Mouse (Mus musculus): ENCODE results near the gene Gal3st2b. TPM values are rescaled to one million over a fixed set of nuclear protein-coding genes. Genes with fewer than 3 reads are reported as not detected.
"Not testable (repeated sequence)": the region's sequence is repeated elsewhere in the genome, so short reads cannot be mapped to it uniquely, and the experiment has no call there.

The Gal3st2b gene
- polyA plus RNA-seq (2015; fragmentation: Nextera tagmentation; extraction: Ambion mirVana): not detected in 2 replicates

GRCm38 (mm10) chr1:93918011-93918410, at the start of gene Gal3st2b:
Gal3st2b (plus strand) TSS chr1:93918311.
- not testable (repeated sequence) for H3K4me3 ChIP-seq; H3K9ac ChIP-seq; H3K4me2 ChIP-seq; H3K4me1 ChIP-seq; H3K27me3 ChIP-seq (replicated peaks); H3K36me3 ChIP-seq; H3K9me3 ChIP-seq; ATAC-seq (ENCODE audit: extremely low read depth, insufficient number of reproducible peaks, low FRiP score, low TSS enrichment); H3K27ac ChIP-seq (replicated peaks)
- WGBS: 71% methylated on average over 2 of the region's 2 CpGs

DNA sequence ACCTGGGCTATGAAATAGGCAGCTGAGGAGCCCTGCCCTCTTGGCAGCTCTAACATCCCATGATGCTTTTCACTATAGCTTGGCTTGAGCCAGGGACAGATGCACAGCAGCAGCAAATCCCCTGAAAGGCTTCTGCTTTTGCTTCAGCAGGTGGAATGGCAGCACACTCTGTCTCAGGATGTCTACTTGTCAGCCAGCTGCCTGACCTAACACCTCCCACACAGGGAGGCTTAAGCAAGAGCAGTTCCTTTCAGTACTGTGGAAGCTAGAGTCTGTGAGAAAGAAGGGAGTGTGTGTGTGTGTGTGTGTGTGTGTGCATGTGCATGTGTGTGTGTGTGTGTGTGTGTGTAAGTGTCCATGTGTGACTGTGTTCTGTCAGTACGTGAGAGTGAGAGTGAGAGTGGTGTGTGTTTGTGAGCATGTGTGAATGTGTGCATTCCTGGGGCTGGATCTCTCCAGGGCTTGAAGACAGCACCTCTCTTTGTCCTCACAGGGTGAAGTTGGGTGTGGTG, 46.5 kb upstream of the Gal3st2b start:
- 17% methylated on average over 1 of the region's 1 CpGs for WGBS
- H3K36me3 ChIP-seq; ATAC-seq (ENCODE audit: extremely low read depth, insufficient number of reproducible peaks, low FRiP score, low TSS enrichment); H3K4me1 ChIP-seq; H3K9ac ChIP-seq; H3K9me3 ChIP-seq; H3K27ac ChIP-seq (replicated peaks); H3K4me2 ChIP-seq; H3K27me3 ChIP-seq (replicated peaks); H3K4me3 ChIP-seq: not testable (repeated sequence)

- H3K9ac ChIP-seq; ATAC-seq (ENCODE audit: extremely low read depth, insufficient number of reproducible peaks, low FRiP score, low TSS enrichment); H3K27me3 ChIP-seq (replicated peaks); H3K36me3 ChIP-seq; H3K27ac ChIP-seq (replicated peaks); H3K4me1 ChIP-seq; H3K4me2 ChIP-seq; H3K9me3 ChIP-seq; H3K4me3 ChIP-seq: not testable (repeated sequence)
- WGBS: 85% methylated on average over 14 of the region's 22 CpGs
Measured at GRCm38 (mm10) chr1:93874405-93874804, 43.7 kb upstream of the Gal3st2b start.

DNA sequence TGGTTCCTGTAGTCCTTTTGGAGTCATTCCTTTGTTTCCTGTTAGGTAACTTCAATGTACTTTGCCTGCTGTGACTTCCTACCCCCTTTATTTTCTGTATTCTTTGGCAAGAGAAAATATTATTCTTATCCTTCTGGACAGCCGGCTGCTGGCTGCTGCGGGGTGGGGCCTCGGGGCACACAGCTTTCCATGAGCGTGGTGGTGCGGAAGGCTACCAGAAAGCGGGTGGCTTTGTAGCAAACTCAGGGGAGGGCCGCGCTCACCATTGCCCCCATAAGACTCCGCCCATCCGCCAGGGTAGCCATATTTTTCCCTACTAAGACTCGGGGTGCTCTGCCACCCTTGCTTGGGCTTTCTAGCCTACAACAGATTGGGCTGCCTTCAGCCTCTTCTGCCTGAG, 36.3 kb upstream of the Gal3st2b start:
- ATAC-seq (ENCODE audit: extremely low read depth, insufficient number of reproducible peaks, low FRiP score, low TSS enrichment); H3K4me2 ChIP-seq; H3K27ac ChIP-seq (replicated peaks); H3K36me3 ChIP-seq; H3K9me3 ChIP-seq; H3K9ac ChIP-seq; H3K4me1 ChIP-seq; H3K4me3 ChIP-seq; H3K27me3 ChIP-seq (replicated peaks): not testable (repeated sequence)
- no CpG with 5 or more reads among the region's 11 CpGs for WGBS

- WGBS: 25% methylated on average over 1 of the region's 1 CpGs
- not testable (repeated sequence) for H3K27ac ChIP-seq (replicated peaks); H3K36me3 ChIP-seq; H3K4me1 ChIP-seq; H3K9ac ChIP-seq; H3K27me3 ChIP-seq (replicated peaks); H3K4me3 ChIP-seq; ATAC-seq (ENCODE audit: extremely low read depth, insufficient number of reproducible peaks, low FRiP score, low TSS enrichment); H3K9me3 ChIP-seq; H3K4me2 ChIP-seq
Measured at GRCm38 (mm10) chr1:93890936-93891335, 27.2 kb upstream of the Gal3st2b start.

DNA sequence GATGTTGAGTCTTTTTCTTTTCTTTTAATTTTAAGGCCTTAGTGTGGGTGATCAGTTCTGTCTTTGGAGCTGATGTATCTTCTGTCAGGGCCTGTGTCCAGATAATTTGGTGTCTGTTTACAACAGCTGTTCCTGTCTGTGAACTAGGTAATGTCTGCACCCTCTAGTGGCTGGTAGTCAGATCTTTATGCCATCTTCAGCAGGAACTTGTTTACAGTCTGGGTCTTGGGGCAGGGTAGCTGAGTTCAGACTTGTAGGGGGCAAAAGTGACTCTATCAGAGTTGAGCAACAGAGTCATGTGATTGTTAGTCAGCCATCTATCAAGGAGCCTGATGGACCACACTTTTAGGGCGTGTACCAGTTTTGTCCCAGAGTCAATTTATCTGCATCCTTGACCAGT, 20.7 kb upstream of the Gal3st2b start:
- not testable (repeated sequence) for H3K4me1 ChIP-seq; ATAC-seq (ENCODE audit: extremely low read depth, insufficient number of reproducible peaks, low FRiP score, low TSS enrichment); H3K4me2 ChIP-seq; H3K9me3 ChIP-seq; H3K4me3 ChIP-seq; H3K36me3 ChIP-seq; H3K27me3 ChIP-seq (replicated peaks); H3K9ac ChIP-seq; H3K27ac ChIP-seq (replicated peaks)
- no CpG with 5 or more reads among the region's 1 CpGs for WGBS

- H3K36me3 ChIP-seq; H3K4me1 ChIP-seq; ATAC-seq (ENCODE audit: extremely low read depth, insufficient number of reproducible peaks, low FRiP score, low TSS enrichment); H3K27ac ChIP-seq (replicated peaks); H3K4me3 ChIP-seq; H3K4me2 ChIP-seq; H3K9ac ChIP-seq; H3K9me3 ChIP-seq; H3K27me3 ChIP-seq (replicated peaks): not testable (repeated sequence)
- 49% methylated on average over 5 of the region's 5 CpGs for WGBS
Measured at GRCm38 (mm10) chr1:93901291-93901690, 16.8 kb upstream of the Gal3st2b start.

- not testable (repeated sequence) for H3K36me3 ChIP-seq; H3K4me1 ChIP-seq; ATAC-seq (ENCODE audit: extremely low read depth, insufficient number of reproducible peaks, low FRiP score, low TSS enrichment); H3K9me3 ChIP-seq; H3K27me3 ChIP-seq (replicated peaks); H3K4me3 ChIP-seq; H3K4me2 ChIP-seq; H3K9ac ChIP-seq; H3K27ac ChIP-seq (replicated peaks)
- WGBS: 55% methylated on average over 3 of the region's 5 CpGs
Measured at GRCm38 (mm10) chr1:93906690-93907089, 11.4 kb upstream of the Gal3st2b start.

- ATAC-seq (ENCODE audit: extremely low read depth, insufficient number of reproducible peaks, low FRiP score, low TSS enrichment); H3K4me3 ChIP-seq; H3K9ac ChIP-seq; H3K27ac ChIP-seq (replicated peaks); H3K27me3 ChIP-seq (replicated peaks); H3K9me3 ChIP-seq; H3K36me3 ChIP-seq; H3K4me2 ChIP-seq; H3K4me1 ChIP-seq: not testable (repeated sequence)
- no CpG with 5 or more reads among the region's 11 CpGs for WGBS
Measured at GRCm38 (mm10) chr1:93908977-93909586, 9.0 kb upstream of the Gal3st2b start.

- ATAC-seq (ENCODE audit: extremely low read depth, insufficient number of reproducible peaks, low FRiP score, low TSS enrichment); H3K4me2 ChIP-seq; H3K27ac ChIP-seq (replicated peaks); H3K27me3 ChIP-seq (replicated peaks); H3K36me3 ChIP-seq; H3K4me3 ChIP-seq; H3K9me3 ChIP-seq; H3K9ac ChIP-seq; H3K4me1 ChIP-seq: not testable (repeated sequence)
- no CpG with 5 or more reads among the region's 2 CpGs for WGBS
Measured at GRCm38 (mm10) chr1:93911877-93912276, 6.2 kb upstream of the Gal3st2b start.

DNA sequence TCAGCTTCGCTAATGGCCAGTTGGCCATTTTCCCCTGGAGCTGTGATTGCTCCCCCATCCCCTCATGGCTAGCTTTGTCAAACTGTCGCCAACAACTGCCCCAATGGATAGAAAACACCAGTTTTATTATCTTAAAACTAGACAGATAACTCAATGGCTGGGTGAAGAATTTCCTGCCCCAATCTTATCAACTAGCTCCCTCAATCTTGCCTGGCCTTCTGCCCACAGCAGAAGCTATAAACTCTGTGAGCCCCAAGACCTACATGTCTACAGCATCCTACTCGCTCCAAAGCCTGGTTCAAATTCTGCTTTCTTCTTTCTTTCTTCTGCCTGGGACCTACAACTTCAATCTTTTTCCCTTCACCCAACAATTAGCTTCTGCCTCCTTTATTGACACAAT, 951 bp upstream of the Gal3st2b start:
- H3K9ac ChIP-seq; H3K4me3 ChIP-seq; H3K4me2 ChIP-seq; H3K27ac ChIP-seq (replicated peaks); H3K4me1 ChIP-seq; ATAC-seq (ENCODE audit: extremely low read depth, insufficient number of reproducible peaks, low FRiP score, low TSS enrichment); H3K27me3 ChIP-seq (replicated peaks); H3K9me3 ChIP-seq; H3K36me3 ChIP-seq: not testable (repeated sequence)
- 38% methylated on average over 3 of the region's 3 CpGs for WGBS

DNA sequence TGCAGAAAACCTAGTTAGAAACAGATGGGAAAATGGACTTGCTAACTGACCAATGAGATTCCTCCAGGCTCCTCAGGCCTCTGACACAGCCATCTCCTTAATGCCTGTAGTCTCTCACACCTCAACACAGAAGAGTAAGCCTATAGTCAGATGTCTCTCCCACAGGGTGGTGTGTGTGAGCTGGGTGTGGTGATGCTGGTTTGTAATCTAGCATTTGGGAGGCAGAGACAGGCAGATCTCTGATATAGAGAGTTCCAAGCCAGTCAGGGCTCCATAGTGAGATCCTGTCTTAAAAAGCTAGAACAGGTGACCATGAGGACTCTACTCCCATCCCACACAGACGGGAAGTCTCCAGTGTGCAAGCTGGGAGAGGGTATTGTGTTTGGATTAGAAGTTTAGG, 664 bp downstream of the Gal3st2b start:
- not testable (repeated sequence) for H3K9ac ChIP-seq

More for the DNA sequence above, 664 bp downstream of the Gal3st2b start:
- H3K27me3 ChIP-seq (replicated peaks); H3K4me3 ChIP-seq; H3K4me1 ChIP-seq; H3K9me3 ChIP-seq; H3K4me2 ChIP-seq; H3K36me3 ChIP-seq; H3K27ac ChIP-seq (replicated peaks); ATAC-seq (ENCODE audit: extremely low read depth, insufficient number of reproducible peaks, low FRiP score, low TSS enrichment): not testable (repeated sequence)
- 88% methylated on average over 1 of the region's 1 CpGs for WGBS

Data from heart, embryonic 13.5 days (tissue).